Mouse (Mus musculus) heart, embryonic 13.5 days (tissue): ENCODE results near the gene Fbp1. TPM values are rescaled to one million over a fixed set of nuclear protein-coding genes. Genes with fewer than 3 reads are reported as not detected.

Experiments used
- ATAC-seq: fragments of 200-750 bp; cut with Nextera tagmentation; 2 replicates; pipeline ENCODE4 v1.8.0; 2017; ENCODE audit warnings: moderate TSS enrichment; ENCODE audit not compliant: insufficient number of reproducible peaks, low FRiP score, low TSS enrichment; ENCODE audit errors: extremely low read depth
- H3K27ac ChIP-seq: fragments of 300-500 bp; sonication (generic); replicated peaks from 2 replicates; pipeline ENCODE4 v1.5.1; 2015; ENCODE audit warnings: moderate library complexity, mild to moderate bottlenecking, inconsistent platforms
- H3K27me3 ChIP-seq: fragments of 300-500 bp; sonication (generic); replicated peaks from 2 replicates; pipeline ENCODE4 v1.6.1; 2015; ENCODE audit warnings: mild to moderate bottlenecking, inconsistent platforms
- H3K36me3 ChIP-seq: fragments of 300-500 bp; sonication (generic); 2 replicates; pipeline ENCODE4 v1.6.1; 2015; ENCODE audit warnings: mild to moderate bottlenecking, inconsistent platforms
- H3K4me1 ChIP-seq: fragments of 300-500 bp; sonication (generic); 2 replicates; pipeline ENCODE4 v1.6.1; 2015; ENCODE audit warnings: inconsistent platforms
- H3K4me2 ChIP-seq: fragments of 300-500 bp; sonication (generic); 2 replicates; pipeline ENCODE4 v1.6.1; 2015; ENCODE audit warnings: inconsistent platforms, mild to moderate bottlenecking, moderate library complexity
- H3K4me3 ChIP-seq: fragments of 300-500 bp; sonication (generic); 2 replicates; pipeline ENCODE4 v1.5.1; 2015; ENCODE audit warnings: moderate library complexity, mild to moderate bottlenecking, inconsistent platforms
- H3K9ac ChIP-seq: fragments of 300-500 bp; sonication (generic); 2 replicates; pipeline ENCODE4 v1.6.1; 2015; ENCODE audit warnings: inconsistent platforms, mild to moderate bottlenecking, moderate library complexity
- H3K9me3 ChIP-seq: fragments of 300-500 bp; sonication (generic); 2 replicates; pipeline ENCODE4 v1.6.1; 2016; ENCODE audit warnings: inconsistent platforms
- WGBS: fragments of 180-500 bp; shearing (Covaris S2); methylation state at CpG from one replicate; pipeline ENCODE4 v1.1.7; 2015; ENCODE audit warnings: mixed read lengths; 5-methylcytosine and 5-hydroxymethylcytosine counted together
- polyA plus RNA-seq: library from polyadenylated mRNA; unstranded; fragments of >200 nt; fragmentation: Nextera tagmentation; extraction: Ambion mirVana; gene quantifications from 2 replicates; pipeline ENCODE4 v1.2.1, GENCODE M21; 2015

Fbp1 gene
- polyA plus RNA-seq, 1 experiment from 2014 or later = 0.44 TPM

GRCm38 (mm10) chr13:62911575-62911974 lies 23.5 kb upstream of the Fbp1 start:
- WGBS = 70% methylated on average over 5 of the region's 5 CpGs
- no peak for ATAC-seq

GRCm38 (mm10) chr13:62910206-62910605 lies 22.1 kb upstream of the Fbp1 start:
- Histone ChIP-seq H3K9me3 (no peaks in the 10 kb centered on the region), H3K36me3 (no peaks in the 10 kb centered on the region), H3K27me3 (0 out of 2 replicates have a peak, but pooled peaks cover 4% of the 10 kb centered on the region), H3K4me2 (no peak overlapping the region), H3K27ac (no peak overlapping the region), H3K4me3 (no peak overlapping the region), H3K4me1 (peaks cover 5% of the 10 kb centered on the region), H3K9ac (no peak overlapping the region)
- 77% methylated on average over 4 of the region's 4 CpGs for WGBS
- ATAC-seq = no peak

More at GRCm38 (mm10) chr13:62911575-62911974, 23.5 kb upstream of the Fbp1 start:
- H3K9ac ChIP-seq = no peak overlapping the region
- no peak overlapping the region for H3K4me3 ChIP-seq
- 0 out of 2 replicates have a peak, but pooled peaks cover 4% of the 10 kb centered on the region for H3K27me3 ChIP-seq
- H3K36me3 ChIP-seq = no peaks in the 10 kb centered on the region
- H3K27ac ChIP-seq = no peak overlapping the region
- H3K9me3 ChIP-seq = no peaks in the 10 kb centered on the region
- peaks cover 5% of the 10 kb centered on the region for H3K4me1 ChIP-seq
- H3K4me2 ChIP-seq = no peak overlapping the region

- no peak overlapping the region for H3K4me2 ChIP-seq
- peaks cover 5% of the 10 kb centered on the region for H3K4me1 ChIP-seq
- H3K4me3 ChIP-seq = no peak overlapping the region
- no peak overlapping the region for H3K9ac ChIP-seq
- no peak for ATAC-seq
- 51% methylated on average over 5 of the region's 5 CpGs for WGBS
- 0 out of 2 replicates have a peak, but pooled peaks cover 4% of the 10 kb centered on the region for H3K27me3 ChIP-seq
- H3K27ac ChIP-seq = no peak overlapping the region
- no peaks in the 10 kb centered on the region for H3K9me3 ChIP-seq
- H3K36me3 ChIP-seq = no peaks in the 10 kb centered on the region
These were observed 21.7 kb upstream of the Fbp1 start for GRCm38 (mm10) chr13:62909776-62910175.

- Histone ChIP-seq H3K4me1 (peaks cover 5% of the 10 kb centered on the region), H3K27ac (no peak overlapping the region), H3K27me3 (0 out of 2 replicates have a peak, but pooled peaks cover 4% of the 10 kb centered on the region), H3K9ac (no peak overlapping the region), H3K4me3 (no peak overlapping the region), H3K9me3 (no peaks in the 10 kb centered on the region), H3K4me2 (no peak overlapping the region), H3K36me3 (no peaks in the 10 kb centered on the region)
- WGBS = 31% methylated on average over 8 of the region's 8 CpGs
- ATAC-seq = no peak
These were observed 20.1 kb upstream of the Fbp1 start for GRCm38 (mm10) chr13:62908163-62908559.

- H3K4me2 ChIP-seq = no peak overlapping the region
- no peaks in the 10 kb centered on the region for H3K9me3 ChIP-seq
- H3K4me1 ChIP-seq = peaks cover 5% of the 10 kb centered on the region
- no peaks in the 10 kb centered on the region for H3K36me3 ChIP-seq
- no peak overlapping the region for H3K4me3 ChIP-seq
- H3K27ac ChIP-seq = no peak overlapping the region
- H3K9ac ChIP-seq = no peak overlapping the region
- H3K27me3 ChIP-seq = 0 out of 2 replicates have a peak, but pooled peaks cover 4% of the 10 kb centered on the region
- WGBS = 79% methylated on average over 14 of the region's 14 CpGs
- no peak for ATAC-seq
These were observed 19.6 kb upstream of the Fbp1 start for GRCm38 (mm10) chr13:62907527-62908162.

- Histone ChIP-seq H3K27me3 (no peaks in the 10 kb centered on the region), H3K4me3 (no peak overlapping the region), H3K4me1 (no peaks in the 10 kb centered on the region), H3K4me2 (no peak overlapping the region), H3K9ac (no peak overlapping the region), H3K9me3 (no peaks in the 10 kb centered on the region), H3K36me3 (no peaks in the 10 kb centered on the region), H3K27ac (no peak overlapping the region)
- no peak for ATAC-seq
These were observed 13.1 kb upstream of the Fbp1 start for GRCm38 (mm10) chr13:62901139-62901538.

- ATAC-seq = no peak
- no peaks in the 10 kb centered on the region for H3K27me3 ChIP-seq
- H3K4me1 ChIP-seq = no peaks in the 10 kb centered on the region
- 81% methylated on average over 4 of the region's 4 CpGs for WGBS
- no peak overlapping the region for H3K4me3 ChIP-seq
- H3K4me2 ChIP-seq = no peak overlapping the region
- H3K27ac ChIP-seq = no peak overlapping the region
- no peaks in the 10 kb centered on the region for H3K36me3 ChIP-seq
- no peaks in the 10 kb centered on the region for H3K9me3 ChIP-seq
- no peak overlapping the region for H3K9ac ChIP-seq
These were observed 10.0 kb upstream of the Fbp1 start for GRCm38 (mm10) chr13:62897927-62898646.

- 0 out of 2 replicates have a peak, but pooled peaks cover 4% of the 10 kb centered on the region for H3K9me3 ChIP-seq
- no peak overlapping the region for H3K4me3 ChIP-seq
- no peak for ATAC-seq
- H3K4me1 ChIP-seq = no peaks in the 10 kb centered on the region
- no peak overlapping the region for H3K27ac ChIP-seq
- H3K36me3 ChIP-seq = no peaks in the 10 kb centered on the region
- WGBS = 73% methylated on average over 9 of the region's 9 CpGs
- no peak overlapping the region for H3K9ac ChIP-seq
- peaks cover 23% of the 10 kb centered on the region for H3K27me3 ChIP-seq
- H3K4me2 ChIP-seq = no peak overlapping the region
These were observed 5.2 kb upstream of the Fbp1 start for GRCm38 (mm10) chr13:62893044-62893842.

- peaks cover 52% of the 10 kb centered on the region for H3K27me3 ChIP-seq
- no peak overlapping the region for H3K27ac ChIP-seq
- no peak for ATAC-seq
- H3K4me2 ChIP-seq = no peak overlapping the region
- no peak overlapping the region for H3K9ac ChIP-seq
- WGBS = 60% methylated on average over 2 of the region's 2 CpGs
- H3K4me1 ChIP-seq = peaks cover 8% of the 10 kb centered on the region
- H3K36me3 ChIP-seq = no peaks in the 10 kb centered on the region
- 0 out of 2 replicates have a peak, but pooled peaks cover 4% of the 10 kb centered on the region for H3K9me3 ChIP-seq
- H3K4me3 ChIP-seq = no peak overlapping the region
These were observed 1.2 kb upstream of the Fbp1 start for GRCm38 (mm10) chr13:62889311-62889710.

GRCm38 (mm10) chr13:62884536-62884935 lies 3.5 kb downstream of the Fbp1 start:
- ATAC-seq = no peak
- no peak overlapping the region for H3K9ac ChIP-seq
- no peaks in the 10 kb centered on the region for H3K9me3 ChIP-seq
- no peaks in the 10 kb centered on the region for H3K36me3 ChIP-seq
- WGBS = 66% methylated on average over 3 of the region's 3 CpGs
- no peak overlapping the region for H3K27ac ChIP-seq
- H3K27me3 ChIP-seq = peaks cover 42% of the 10 kb centered on the region
- H3K4me1 ChIP-seq = peaks cover 8% of the 10 kb centered on the region
- no peak overlapping the region for H3K4me3 ChIP-seq
- no peak overlapping the region for H3K4me2 ChIP-seq

GRCm38 (mm10) chr13:62883925-62884324 lies 4.2 kb downstream of the Fbp1 start:
- H3K27me3 ChIP-seq = peaks cover 35% of the 10 kb centered on the region
- H3K9me3 ChIP-seq = no peaks in the 10 kb centered on the region
- ATAC-seq = no peak
- H3K36me3 ChIP-seq = no peaks in the 10 kb centered on the region
- H3K4me1 ChIP-seq = peaks cover 8% of the 10 kb centered on the region
- no peak overlapping the region for H3K4me2 ChIP-seq
- no peak overlapping the region for H3K4me3 ChIP-seq
- 83% methylated on average over 9 of the region's 9 CpGs for WGBS
- no peak overlapping the region for H3K9ac ChIP-seq
- H3K27ac ChIP-seq = no peak overlapping the region
